In the genomic region with DNA sequence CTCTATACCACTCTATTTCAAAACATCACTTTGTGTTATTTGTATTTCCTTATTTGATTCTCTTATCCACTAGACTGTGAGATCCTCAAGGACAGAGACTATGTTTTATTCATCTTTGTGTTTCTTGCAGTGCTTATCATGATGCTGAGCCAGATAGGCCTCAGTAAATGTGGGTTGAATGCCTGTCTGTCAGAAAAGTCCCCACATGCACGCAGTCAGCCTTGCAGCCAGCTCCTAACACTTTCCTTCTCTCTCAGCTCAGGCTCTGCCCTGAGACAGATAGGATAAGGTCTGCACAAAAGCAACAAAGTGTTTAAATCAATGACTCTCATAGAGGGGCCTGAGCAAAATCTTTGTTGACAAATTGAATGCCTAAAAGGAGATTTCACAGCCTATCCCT, we compare ENCODE assay signal across 18 mouse cellular contexts.
DNase-seq lines count a peak whose midpoint lies in the region; ATAC-seq and TF ChIP-seq lines count a peak whose summit lies in the region.
"Had no signal": no experiment of that assay in that cellular context is flagged by ENCODE, and none has a peak within 500 bp of the region (broad histone marks: within the 10 kb centered on the region; RNA-seq: fewer than 3 reads in every experiment).

No protein-coding gene starts in this region.

- no peak overlapping the region for H3K4me3 ChIP-seq in layer of hippocampus, adult 2 months
- H3K4me3 ChIP-seq: embryonic facial prominence, embryonic 10.5 days; embryonic facial prominence, embryonic 12.5 days; forebrain, embryonic 13.5 days; forebrain, embryonic 15.5 days had no signal

- TF ChIP-seq CTCF in layer of hippocampus, adult 2 months (conservative IDR thresholded peaks at IDR 0.05) = no peak

- H3K27ac ChIP-seq in layer of hippocampus, adult 2 months = 0 out of 2 replicates have a peak overlapping the region, but pooled peaks have one; percentile 11
- H3K27ac ChIP-seq: embryonic facial prominence, embryonic 10.5 days; embryonic facial prominence, embryonic 12.5 days; forebrain, embryonic 13.5 days; forebrain, embryonic 15.5 days had no signal

- no peak for DNase-seq in layer of hippocampus, adult 2 months (ENCODE audit: low spot score in 2 of 2)
- DNase-seq in layer of hippocampus, postnatal 25 days (ENCODE audit: extremely low spot score in 1 of 2, low spot score in 1 of 2) = no peak
- DNase-seq in right cerebral cortex, adult 18-20 months = peak; percentile 17
- DNase-seq in right cerebral cortex, postnatal 4 days = no peak
- DNase-seq: adrenal gland, adult 2 months; adrenal gland, postnatal 10 days; adrenal gland, postnatal 25 days; cerebellum, adult 11-12 months; cerebellum, adult 2 months; cerebellum, adult 9-10 months; cerebellum, postnatal 10 days; cerebellum, postnatal 25 days; forebrain, postnatal 0 days had no signal

- ATAC-seq in megakaryocyte, adult 5-6 weeks (ENCODE audit: poor library complexity, severe bottlenecking) = no peak
- ATAC-seq: forebrain, embryonic 13.5 days; forebrain, embryonic 15.5 days; forebrain, postnatal 0 days had no signal
